ENCODE assay signal across 9 mouse cellular contexts in the genomic region with DNA sequence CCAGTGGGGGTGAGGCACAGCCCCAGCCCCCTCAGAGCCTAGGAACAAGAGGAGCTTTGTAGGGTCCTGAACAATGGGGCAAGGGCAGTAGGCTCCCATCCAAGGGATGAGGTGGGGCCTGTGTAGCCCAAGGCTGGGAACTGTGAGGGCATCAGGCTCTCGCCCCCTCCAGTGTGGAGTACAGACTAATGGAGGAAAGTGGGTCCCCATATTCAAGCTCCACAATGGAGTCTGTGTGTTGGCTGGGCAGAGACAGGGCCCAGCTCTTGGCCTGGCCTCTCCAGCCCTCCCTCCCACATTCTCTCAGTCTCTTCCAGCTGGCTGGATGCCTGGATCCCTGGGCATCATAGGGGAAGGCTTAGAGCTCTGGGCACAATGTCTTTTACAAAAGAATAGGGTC. TPM values are rescaled to one million over a fixed set of nuclear protein-coding genes. Genes with fewer than 3 reads are reported as not detected.
DNase-seq lines count a peak whose midpoint lies in the region; ATAC-seq and TF ChIP-seq lines count a peak whose summit lies in the region.
"Had no signal": no experiment of that assay in that cellular context is flagged by ENCODE, and none has a peak within 500 bp of the region (broad histone marks: within the 10 kb centered on the region; RNA-seq: fewer than 3 reads in every experiment).

No protein-coding gene starts in this region.

- WGBS in lung, embryonic 14.5 days: 76% methylated on average over 1 of the region's 1 CpGs
- WGBS in lung, adult 2 months: 78% methylated on average over 1 of the region's 1 CpGs
- 23% methylated on average over 1 of the region's 1 CpGs for WGBS in hindbrain, embryonic 12.5 days
- 27% methylated on average over 1 of the region's 1 CpGs for WGBS in midbrain, embryonic 11.5 days
- WGBS in lung, postnatal 0 days: 85% methylated on average over 1 of the region's 1 CpGs

- H3K27me3 ChIP-seq in lung, embryonic 14.5 days (ENCODE audit: insufficient read depth, low read length): peaks cover 24% of the 10 kb centered on the region
- H3K27me3 ChIP-seq in hindbrain, embryonic 12.5 days: peaks cover 8% of the 10 kb centered on the region; the same call in 1 of the 2 replicates
- H3K27me3 ChIP-seq in midbrain, embryonic 11.5 days (ENCODE audit: control insufficient read depth, insufficient read depth, low read length): no peaks in the 10 kb centered on the region
- H3K27me3 ChIP-seq in testis, adult 2 months (ENCODE audit: control insufficient read depth, insufficient read depth, low read length): no peaks in the 10 kb centered on the region; the same call in 1 of the 2 replicates
- H3K27me3 ChIP-seq in lung, postnatal 0 days (replicated peaks; ENCODE audit: insufficient read depth, low read length): peaks cover 11% of the 10 kb centered on the region; the same call in 1 of the 2 replicates

- TF ChIP-seq EP300 in lung, postnatal 0 days (IDR thresholded peaks at IDR 0.05): no peak

- no peaks in the 10 kb centered on the region for H3K4me1 ChIP-seq in lung, embryonic 14.5 days (ENCODE audit: insufficient read depth)
- H3K4me1 ChIP-seq in lung, adult 2 months (ENCODE audit: control insufficient read depth, insufficient read depth, low read length): peaks cover 2% of the 10 kb centered on the region
- peaks cover 63% of the 10 kb centered on the region for H3K4me1 ChIP-seq in hindbrain, embryonic 12.5 days
- peaks cover 52% of the 10 kb centered on the region for H3K4me1 ChIP-seq in midbrain, embryonic 11.5 days (ENCODE audit: control insufficient read depth, insufficient read depth, low read length)
- H3K4me1 ChIP-seq in testis, adult 2 months (ENCODE audit: control insufficient read depth, insufficient read depth, low read length): peaks cover 15% of the 10 kb centered on the region
- H3K4me1 ChIP-seq in lung, postnatal 0 days (ENCODE audit: insufficient read depth, low read depth, low read length): no peaks in the 10 kb centered on the region

- DNase-seq in lung, embryonic 14.5 days: peak; percentile 21
- DNase-seq in lung, adult 2 months: no peak
- peak; percentile 53 for DNase-seq in embryo, embryonic 11 days
- no peak for DNase-seq in midbrain, embryonic 11.5 days (ENCODE audit: low spot score, missing footprints)
- DNase-seq in lung, postnatal 0 days (ENCODE audit: low spot score): no peak

- H3K4me2 ChIP-seq in lung, embryonic 14.5 days: no peak overlapping the region
- H3K4me2 ChIP-seq in hindbrain, embryonic 12.5 days (replicated peaks): peak overlapping the region; percentile 73
- peak overlapping the region; percentile 30 for H3K4me2 ChIP-seq in midbrain, embryonic 11.5 days
- H3K4me2 ChIP-seq in lung, postnatal 0 days (replicated peaks; ENCODE audit: low read depth, low read length): no peak overlapping the region

- no peak for ATAC-seq in lung, embryonic 14.5 days (ENCODE audit: insufficient read depth)
- peak; percentile 83 for ATAC-seq in hindbrain, embryonic 12.5 days (ENCODE audit: low FRiP score)
- peak; percentile 75 for ATAC-seq in midbrain, embryonic 11.5 days (ENCODE audit: low FRiP score)
- no peak for ATAC-seq in activated CD4-positive, CD25-positive, alpha-beta regulatory T cell, adult 4 months
- no peak for ATAC-seq in lung, postnatal 0 days

- no peaks in the 10 kb centered on the region for H3K36me3 ChIP-seq in lung, embryonic 14.5 days (ENCODE audit: insufficient read depth)
- peaks cover 17% of the 10 kb centered on the region; the same call in 1 of the 2 replicates for H3K36me3 ChIP-seq in hindbrain, embryonic 12.5 days
- H3K36me3 ChIP-seq in midbrain, embryonic 11.5 days (ENCODE audit: control insufficient read depth, insufficient read depth, low read length): peaks cover 4% of the 10 kb centered on the region; the same call in 1 of the 2 replicates
- no peaks in the 10 kb centered on the region for H3K36me3 ChIP-seq in testis, adult 2 months (ENCODE audit: control insufficient read depth, insufficient read depth, low read length)
- H3K36me3 ChIP-seq in lung, postnatal 0 days (ENCODE audit: insufficient read depth, low read length): no peaks in the 10 kb centered on the region
- H3K36me3 ChIP-seq: heart, embryonic 15.5 days had no signal

- no peaks in the 10 kb centered on the region for H3K9me3 ChIP-seq in lung, embryonic 14.5 days (ENCODE audit: low read depth, low read length)
- no peaks in the 10 kb centered on the region for H3K9me3 ChIP-seq in hindbrain, embryonic 12.5 days (replicated peaks)
- H3K9me3 ChIP-seq in midbrain, embryonic 11.5 days (ENCODE audit: control insufficient read depth, low read length): no peaks in the 10 kb centered on the region
- H3K9me3 ChIP-seq in lung, postnatal 0 days (ENCODE audit: low read length): no peaks in the 10 kb centered on the region
- H3K9me3 ChIP-seq: heart, embryonic 15.5 days had no signal

- H3K9ac ChIP-seq in lung, embryonic 14.5 days: no peak overlapping the region
- H3K9ac ChIP-seq in hindbrain, embryonic 12.5 days: no peak overlapping the region
- peak overlapping the region; percentile 34 for H3K9ac ChIP-seq in midbrain, embryonic 11.5 days (ENCODE audit: low read length)
- no peak overlapping the region for H3K9ac ChIP-seq in lung, postnatal 0 days (replicated peaks; ENCODE audit: low read depth)
- H3K9ac ChIP-seq: heart, embryonic 15.5 days had no signal

- no peak for TF ChIP-seq POLR2A in lung, adult 2 months (IDR thresholded peaks at IDR 0.05; ENCODE audit: borderline replicate concordance, extremely low read depth, low read depth, low read length)
- TF ChIP-seq POLR2A in testis, adult 2 months (IDR thresholded peaks at IDR 0.05; ENCODE audit: control insufficient read depth, low read depth, low read length): no peak

- TF ChIP-seq CTCF in lung, embryonic 14.5 days (IDR thresholded peaks at IDR 0.05; ENCODE audit: low read depth): no peak
- no peak for TF ChIP-seq CTCF in lung, adult 2 months (IDR thresholded peaks at IDR 0.05; ENCODE audit: insufficient read depth, low read length)
- no peak for TF ChIP-seq CTCF in testis, adult 2 months (IDR thresholded peaks at IDR 0.05; ENCODE audit: control insufficient read depth, insufficient read depth, insufficient replicate concordance, low read depth, low read length)
- TF ChIP-seq CTCF in lung, postnatal 0 days (IDR thresholded peaks at IDR 0.05): no peak

- no peak overlapping the region for H3K4me3 ChIP-seq in lung, embryonic 14.5 days (ENCODE audit: low read depth, low read length)
- H3K4me3 ChIP-seq in lung, adult 2 months (replicated peaks; ENCODE audit: extremely low read depth, low read depth, low read length): no peak overlapping the region
- H3K4me3 ChIP-seq in hindbrain, embryonic 12.5 days: no peak overlapping the region
- no peak overlapping the region for H3K4me3 ChIP-seq in midbrain, embryonic 11.5 days (ENCODE audit: low read depth, low read length)
- H3K4me3 ChIP-seq in testis, adult 2 months (ENCODE audit: control insufficient read depth, low read depth, low read length): no peak overlapping the region
- H3K4me3 ChIP-seq in lung, postnatal 0 days (ENCODE audit: low read depth, low read length): no peak overlapping the region
- H3K4me3 ChIP-seq: heart, embryonic 15.5 days had no signal

- H3K27ac ChIP-seq in lung, embryonic 14.5 days (ENCODE audit: low read depth): no peak overlapping the region
- peak overlapping the region; percentile 92 for H3K27ac ChIP-seq in hindbrain, embryonic 12.5 days
- peak overlapping the region; percentile 97 for H3K27ac ChIP-seq in midbrain, embryonic 11.5 days (ENCODE audit: low read depth, low read length)
- peak overlapping the region; percentile 56; the same call in 1 of the 2 replicates for H3K27ac ChIP-seq in testis, adult 2 months (ENCODE audit: control insufficient read depth, insufficient read depth, low read depth, low read length)
- no peak overlapping the region for H3K27ac ChIP-seq in lung, postnatal 0 days (ENCODE audit: low read length)
- H3K27ac ChIP-seq: heart, embryonic 15.5 days had no signal

RNA-seq across cellular contexts. Expression of a gene that starts 4.5 kb away (rescaled TPM):
- 2.1 and 2.6 TPM in 2 replicates for polyA plus RNA-seq in lung, embryonic 14.5 days (2014; fragmentation: Nextera tagmentation; extraction: Ambion mirVana)
- 2.6 and 3.0 TPM in 2 replicates for polyA plus RNA-seq in lung, adult 2 months (2012; rRNA removed)
- polyA plus RNA-seq in hindbrain, embryonic 12.5 days (2016; fragmentation: Nextera tagmentation; extraction: Ambion mirVana): 108 and 110 TPM in 2 replicates
- 33.8 and 43.6 TPM in 2 replicates for polyA plus RNA-seq in midbrain, embryonic 11.5 days (2014; fragmentation: Nextera tagmentation; extraction: Ambion mirVana)
- 59.3 and 70.0 TPM in 2 replicates for polyA plus RNA-seq in testis, adult 2 months (2012; rRNA removed)
- under 1 TPM; 0.45 to 0.53 TPM for polyA plus RNA-seq in activated CD4-positive, CD25-positive, alpha-beta regulatory T cell, adult 4 months (2017; shearing (Covaris generic))
- polyA plus RNA-seq in lung, postnatal 0 days (2015; fragmentation: Nextera tagmentation; extraction: Ambion mirVana): 1.1 and 1.2 TPM in 2 replicates

RNA-seq across cellular contexts. Expression of a gene that starts 13.1 kb away (rescaled TPM):
- 44.6 and 51.2 TPM in 2 replicates for polyA plus RNA-seq in lung, embryonic 14.5 days (2014; fragmentation: Nextera tagmentation; extraction: Ambion mirVana)
- polyA plus RNA-seq in lung, adult 2 months (2012; rRNA removed): 648 and 958 TPM in 2 replicates
- polyA plus RNA-seq in hindbrain, embryonic 12.5 days (2016; fragmentation: Nextera tagmentation; extraction: Ambion mirVana): 115 and 118 TPM in 2 replicates
- polyA plus RNA-seq in midbrain, embryonic 11.5 days (2014; fragmentation: Nextera tagmentation; extraction: Ambion mirVana): 44.4 and 45.6 TPM in 2 replicates
- polyA plus RNA-seq in testis, adult 2 months (2012; rRNA removed): 469 and 559 TPM in 2 replicates
- 10 to 100 TPM; 26.1 to 29.3 TPM for polyA plus RNA-seq in activated CD4-positive, CD25-positive, alpha-beta regulatory T cell, adult 4 months (2017; shearing (Covaris generic))
- 28.0 and 29.6 TPM in 2 replicates for polyA plus RNA-seq in lung, postnatal 0 days (2015; fragmentation: Nextera tagmentation; extraction: Ambion mirVana)

RNA-seq across cellular contexts. Expression of a gene that starts 26.4 kb away (rescaled TPM):
- polyA plus RNA-seq in lung, embryonic 14.5 days (2014; fragmentation: Nextera tagmentation; extraction: Ambion mirVana): 2.3 and 2.6 TPM in 2 replicates
- polyA plus RNA-seq in lung, adult 2 months (2012; rRNA removed): 8.6 and 10.2 TPM in 2 replicates
- 3.6 and 4.3 TPM in 2 replicates for polyA plus RNA-seq in hindbrain, embryonic 12.5 days (2016; fragmentation: Nextera tagmentation; extraction: Ambion mirVana)
- 1.5 and 2.0 TPM in 2 replicates for polyA plus RNA-seq in midbrain, embryonic 11.5 days (2014; fragmentation: Nextera tagmentation; extraction: Ambion mirVana)
- polyA plus RNA-seq in testis, adult 2 months (2012; rRNA removed): 5.1 and 5.7 TPM in 2 replicates
- polyA plus RNA-seq in activated CD4-positive, CD25-positive, alpha-beta regulatory T cell, adult 4 months (2017; shearing (Covaris generic)): 1 to 10 TPM; 5.5 to 6.1 TPM
- polyA plus RNA-seq in lung, postnatal 0 days (2015; fragmentation: Nextera tagmentation; extraction: Ambion mirVana): 7.6 and 7.7 TPM in 2 replicates

RNA-seq across cellular contexts. Expression of a gene that starts 40.9 kb away (rescaled TPM):
- polyA plus RNA-seq in lung, embryonic 14.5 days (2014; fragmentation: Nextera tagmentation; extraction: Ambion mirVana): 33.3 and 37.5 TPM in 2 replicates
- polyA plus RNA-seq in lung, adult 2 months (2012; rRNA removed): 46.9 and 51.8 TPM in 2 replicates
- 24.2 and 25.7 TPM in 2 replicates for polyA plus RNA-seq in hindbrain, embryonic 12.5 days (2016; fragmentation: Nextera tagmentation; extraction: Ambion mirVana)
- polyA plus RNA-seq in midbrain, embryonic 11.5 days (2014; fragmentation: Nextera tagmentation; extraction: Ambion mirVana): 15.6 and 17.4 TPM in 2 replicates
- polyA plus RNA-seq in testis, adult 2 months (2012; rRNA removed): 17.9 and 19.2 TPM in 2 replicates
- polyA plus RNA-seq in activated CD4-positive, CD25-positive, alpha-beta regulatory T cell, adult 4 months (2017; shearing (Covaris generic)): not detected
- 46.7 and 51.1 TPM in 2 replicates for polyA plus RNA-seq in lung, postnatal 0 days (2015; fragmentation: Nextera tagmentation; extraction: Ambion mirVana)

Comparison
In these comparisons a context has a peak if more than half of its experiments do, and no peak if none do; other contexts are left out.
1. DNase-seq: peak in lung, embryonic 14.5 days (single experiment) and embryo, embryonic 11 days (single experiment); none in lung, adult 2 months (single experiment), midbrain, embryonic 11.5 days (single experiment) and lung, postnatal 0 days (single experiment).
2. ATAC-seq: peak in hindbrain, embryonic 12.5 days (single experiment) and midbrain, embryonic 11.5 days (single experiment); none in lung, embryonic 14.5 days (single experiment), activated CD4-positive, CD25-positive, alpha-beta regulatory T cell, adult 4 months (single experiment) and lung, postnatal 0 days (single experiment).
3. H3K27ac ChIP-seq: peak in hindbrain, embryonic 12.5 days (single experiment), midbrain, embryonic 11.5 days (single experiment) and testis, adult 2 months (single experiment); none in lung, embryonic 14.5 days (single experiment) and lung, postnatal 0 days (single experiment).
4. H3K4me2 ChIP-seq: peak in hindbrain, embryonic 12.5 days (single experiment) and midbrain, embryonic 11.5 days (single experiment); none in lung, embryonic 14.5 days (single experiment) and lung, postnatal 0 days (single experiment).